Mouse (Mus musculus): ENCODE results near the gene Coq7. TPM values are rescaled to one million over a fixed set of nuclear protein-coding genes. Genes with fewer than 3 reads are reported as not detected.

The Coq7 gene
- polyA plus RNA-seq, 1 experiment from 2014 or later, result 71.6 TPM

DNA sequence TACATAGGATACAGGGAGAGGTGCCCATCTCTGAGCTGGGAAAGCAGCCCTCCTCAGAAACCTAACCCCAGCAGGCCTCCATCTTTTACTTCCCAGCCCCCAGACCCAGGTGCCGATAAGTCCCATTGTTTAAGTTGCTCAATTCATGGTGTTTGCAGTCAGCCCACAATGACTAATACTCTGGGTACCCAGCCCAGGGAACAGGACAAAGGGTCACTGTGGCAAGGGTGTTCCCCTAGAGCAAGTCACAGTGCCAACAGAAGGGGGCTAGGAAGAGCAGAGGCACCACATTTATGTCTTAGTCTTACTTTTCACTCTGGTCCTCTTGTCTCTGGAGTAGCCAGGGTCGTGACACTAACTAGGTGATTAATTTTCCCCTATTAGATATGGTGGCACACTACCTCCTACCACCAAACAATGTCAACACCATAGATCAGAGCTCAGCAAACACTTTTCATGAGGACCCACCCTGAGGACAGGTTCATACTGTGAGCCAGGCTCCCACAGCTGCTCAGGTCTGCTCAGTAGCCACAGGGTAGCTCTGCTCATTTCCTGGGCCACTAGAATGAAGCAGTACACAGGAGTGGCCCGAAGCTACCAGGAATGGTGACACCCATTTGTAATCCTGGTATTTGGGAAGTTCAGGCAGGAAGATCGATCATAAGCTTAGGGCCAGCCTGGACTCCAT, 38.1 kb downstream of the Coq7 start:
- Histone ChIP-seq H3K9ac (no peak overlapping the region), H3K4me1 (peaks cover 18% of the 10 kb centered on the region), H3K4me3 (no peak overlapping the region), H3K9me3 (peaks cover 5% of the 10 kb centered on the region; the same call in 1 of the 2 replicates), H3K27ac (no peak overlapping the region), H3K36me3 (peaks cover 6% of the 10 kb centered on the region), H3K4me2 (no peak overlapping the region), H3K27me3 (peaks cover 5% of the 10 kb centered on the region)
- ATAC-seq (ENCODE audit: insufficient number of reproducible peaks, low FRiP score, low TSS enrichment, low read depth), result no peak
- 76% methylated on average over 4 of the region's 4 CpGs for WGBS

DNA sequence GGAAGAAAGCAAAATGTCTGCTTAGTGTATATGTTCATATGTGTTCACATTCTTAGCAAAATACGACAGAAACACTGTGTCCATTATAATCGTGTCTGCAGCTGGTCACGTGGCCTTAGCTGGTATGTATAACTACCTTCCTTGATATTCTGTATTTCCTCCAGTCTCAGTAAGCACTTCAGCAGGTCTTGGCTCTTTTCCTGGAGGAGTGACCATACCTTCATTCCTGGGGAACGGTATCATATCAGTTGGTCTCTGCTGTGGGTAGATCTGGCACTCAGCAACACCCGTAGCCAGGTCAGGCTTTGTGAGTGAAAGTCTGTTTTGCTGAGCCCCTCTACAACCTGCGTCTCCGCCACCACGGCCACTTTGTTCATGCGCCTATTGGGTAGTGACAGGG, 39.3 kb downstream of the Coq7 start:
- no peak overlapping the region for H3K4me2 ChIP-seq
- H3K27ac ChIP-seq, result no peak overlapping the region
- H3K9ac ChIP-seq, result no peak overlapping the region
- no peak for ATAC-seq (ENCODE audit: insufficient number of reproducible peaks, low FRiP score, low TSS enrichment, low read depth)
- peaks cover 5% of the 10 kb centered on the region; the same call in 1 of the 2 replicates for H3K9me3 ChIP-seq
- H3K36me3 ChIP-seq, result peaks cover 15% of the 10 kb centered on the region
- no peak overlapping the region for H3K4me3 ChIP-seq
- H3K27me3 ChIP-seq, result peaks cover 7% of the 10 kb centered on the region
- peaks cover 25% of the 10 kb centered on the region for H3K4me1 ChIP-seq
- 81% methylated on average over 9 of the region's 9 CpGs for WGBS

DNA sequence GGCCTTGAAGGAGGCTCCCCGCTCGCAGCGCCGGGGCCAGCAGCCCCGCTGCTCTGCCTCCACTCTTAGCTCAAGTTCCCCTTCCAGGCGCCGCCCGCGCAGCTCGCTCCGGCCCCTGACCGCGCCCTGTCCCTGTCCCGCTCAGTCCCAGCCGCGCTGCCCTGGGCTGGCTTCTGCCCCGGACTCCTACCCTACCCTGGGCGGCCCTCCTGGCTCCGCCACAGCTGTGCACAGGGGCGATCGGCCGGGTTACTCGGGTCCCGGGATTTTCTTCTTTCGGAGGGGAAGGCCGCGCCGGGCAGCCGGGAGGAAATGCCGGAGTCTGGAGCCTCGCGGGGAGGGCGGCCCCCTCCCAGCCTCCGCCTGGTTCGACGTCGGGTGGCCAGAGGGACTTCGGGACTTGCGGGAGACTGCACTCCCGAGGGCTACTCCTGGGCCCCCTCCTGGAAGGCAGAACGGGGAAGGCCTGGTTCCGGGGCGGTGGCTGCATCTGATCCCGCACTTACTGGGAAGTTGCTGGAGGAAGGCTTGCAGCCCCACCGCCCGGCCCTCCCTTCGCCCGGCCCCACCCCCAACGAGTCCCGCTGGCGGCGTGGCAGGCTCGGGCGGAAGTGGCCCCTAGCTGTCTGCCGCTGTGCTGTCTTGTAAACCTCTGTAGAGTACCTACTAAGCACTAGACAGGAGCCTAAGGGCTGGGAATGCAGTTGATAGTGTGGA, 41.6 kb downstream of the Coq7 start, which contains the start of gene Itpripl2:
TSS of gene Itpripl2 (minus strand) at position 545 of the 717 bp plus-strand sequence.
- Histone ChIP-seq H3K27me3 (peaks cover 7% of the 10 kb centered on the region), H3K9me3 (no peaks in the 10 kb centered on the region), H3K4me3 (peak within 1 kb of the TSS; percentile 75), H3K9ac (peak within 1 kb of the TSS; percentile 90), H3K4me2 (peak within 1 kb of the TSS; percentile 86), H3K27ac (peak within 1 kb of the TSS; percentile 89), H3K36me3 (peaks cover 18% of the 10 kb centered on the region), H3K4me1 (peaks cover 43% of the 10 kb centered on the region)
- WGBS, result under 1% methylated on average over 54 of the region's 55 CpGs
- peak; percentile 80 for ATAC-seq (ENCODE audit: insufficient number of reproducible peaks, low FRiP score, low TSS enrichment, low read depth)

GRCm38 (mm10) chr7:118490666-118491430, 42.3 kb downstream of the Coq7 start:
- peaks cover 43% of the 10 kb centered on the region for H3K4me1 ChIP-seq
- H3K9ac ChIP-seq, result peak overlapping the region; percentile 90
- peaks cover 7% of the 10 kb centered on the region for H3K27me3 ChIP-seq
- H3K4me2 ChIP-seq, result peak overlapping the region; percentile 86
- peak overlapping the region; percentile 89 for H3K27ac ChIP-seq
- WGBS, result 4% methylated on average over 67 of the region's 67 CpGs
- H3K4me3 ChIP-seq, result peak overlapping the region; percentile 75
- H3K9me3 ChIP-seq, result no peaks in the 10 kb centered on the region
- peak; percentile 38; the same call in 1 of the 2 replicates for ATAC-seq (ENCODE audit: insufficient number of reproducible peaks, low FRiP score, low TSS enrichment, low read depth)
- peaks cover 21% of the 10 kb centered on the region for H3K36me3 ChIP-seq

GRCm38 (mm10) chr7:118489706-118490665, 43.2 kb downstream of the Coq7 start:
- Histone ChIP-seq H3K9me3 (no peaks in the 10 kb centered on the region), H3K9ac (peak overlapping the region; percentile 90; the same call in 1 of the 2 replicates), H3K36me3 (peaks cover 30% of the 10 kb centered on the region), H3K4me2 (peak overlapping the region; percentile 86), H3K27me3 (peaks cover 7% of the 10 kb centered on the region), H3K27ac (no peak overlapping the region), H3K4me3 (peak overlapping the region; percentile 75), H3K4me1 (peaks cover 43% of the 10 kb centered on the region)
- 41% methylated on average over 57 of the region's 57 CpGs for WGBS
- no peak for ATAC-seq (ENCODE audit: insufficient number of reproducible peaks, low FRiP score, low TSS enrichment, low read depth)

DNA sequence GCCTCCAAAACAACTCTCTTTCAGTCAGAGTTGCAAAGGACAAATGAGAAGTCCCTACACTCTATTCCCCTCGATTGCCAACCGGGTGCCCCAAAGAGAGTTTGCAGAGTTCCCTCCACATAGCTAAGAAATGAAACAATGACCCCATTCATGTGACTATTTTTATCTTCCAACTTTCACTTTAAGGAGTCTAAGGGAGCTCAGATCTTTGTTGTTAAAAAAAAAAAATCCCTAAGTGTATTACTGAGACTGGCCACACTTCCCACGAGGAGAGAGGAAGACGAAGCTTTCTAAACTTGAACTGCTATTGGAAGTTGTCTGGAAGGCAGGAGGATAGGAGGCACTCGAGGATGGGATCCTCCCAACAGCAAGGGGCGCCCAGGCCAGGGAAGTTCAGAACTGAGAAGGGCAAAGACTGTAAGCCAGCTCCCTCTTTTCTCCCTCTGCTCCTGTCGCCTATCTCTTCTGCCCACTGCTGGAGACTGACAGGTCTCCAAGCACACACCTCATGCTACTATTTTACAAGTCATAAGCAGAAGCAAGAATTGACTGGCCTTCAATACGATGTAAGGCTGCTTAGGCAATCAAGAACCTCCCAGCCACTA, 45.0 kb downstream of the Coq7 start:
- Histone ChIP-seq H3K27ac (no peak overlapping the region; the same call in 1 of the 2 replicates), H3K4me3 (peak overlapping the region; percentile 7), H3K4me1 (peaks cover 43% of the 10 kb centered on the region), H3K9me3 (no peaks in the 10 kb centered on the region), H3K27me3 (peaks cover 7% of the 10 kb centered on the region), H3K4me2 (peak overlapping the region; percentile 32), H3K9ac (no peak overlapping the region), H3K36me3 (peaks cover 33% of the 10 kb centered on the region)
- WGBS, result 33% methylated on average over 8 of the region's 8 CpGs
- no peak for ATAC-seq (ENCODE audit: insufficient number of reproducible peaks, low FRiP score, low TSS enrichment, low read depth)

DNA sequence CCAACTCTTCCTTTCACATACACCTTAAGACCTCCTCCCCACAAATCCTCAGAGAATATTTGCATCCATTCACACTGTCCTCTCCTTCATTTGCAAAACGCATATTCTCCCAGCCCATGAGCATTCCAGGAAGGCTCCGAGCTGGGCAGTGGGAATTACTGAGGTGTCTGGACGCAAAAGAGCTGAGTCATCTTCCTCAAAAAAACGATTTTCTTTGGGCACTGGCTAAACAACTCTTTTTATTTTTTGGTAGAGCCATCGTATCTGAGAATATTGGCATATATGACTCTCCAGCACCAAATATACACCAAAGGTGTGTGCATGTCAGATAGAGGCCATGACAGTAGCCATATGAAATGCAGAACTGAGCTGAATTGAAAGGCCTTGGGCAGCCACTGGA, 46.2 kb downstream of the Coq7 start:
- peaks cover 39% of the 10 kb centered on the region for H3K4me1 ChIP-seq
- 64% methylated on average over 5 of the region's 5 CpGs for WGBS
- H3K9ac ChIP-seq, result no peak overlapping the region
- no peak for ATAC-seq (ENCODE audit: insufficient number of reproducible peaks, low FRiP score, low TSS enrichment, low read depth)
- no peak overlapping the region for H3K27ac ChIP-seq
- no peak overlapping the region for H3K4me3 ChIP-seq
- no peaks in the 10 kb centered on the region for H3K9me3 ChIP-seq
- H3K4me2 ChIP-seq, result no peak overlapping the region
- H3K36me3 ChIP-seq, result peaks cover 35% of the 10 kb centered on the region
- H3K27me3 ChIP-seq, result peaks cover 7% of the 10 kb centered on the region

- H3K36me3 ChIP-seq, result peaks cover 21% of the 10 kb centered on the region; the same call in 1 of the 2 replicates
- 76% methylated on average over 1 of the region's 1 CpGs for WGBS
- H3K27me3 ChIP-seq, result no peaks in the 10 kb centered on the region
- H3K4me2 ChIP-seq, result no peak overlapping the region
- no peak overlapping the region for H3K9ac ChIP-seq
- H3K9me3 ChIP-seq, result no peaks in the 10 kb centered on the region
- no peak for ATAC-seq (ENCODE audit: insufficient number of reproducible peaks, low FRiP score, low TSS enrichment, low read depth)
- H3K27ac ChIP-seq, result no peak overlapping the region
- peaks cover 25% of the 10 kb centered on the region for H3K4me1 ChIP-seq
- no peak overlapping the region for H3K4me3 ChIP-seq
These were observed 49.2 kb downstream of the Coq7 start for GRCm38 (mm10) chr7:118483996-118484395.

GRCm38 (mm10) chr7:118482001-118482400, 51.2 kb downstream of the Coq7 start:
- Histone ChIP-seq H3K36me3 (peaks cover 17% of the 10 kb centered on the region; the same call in 1 of the 2 replicates), H3K27ac (no peak overlapping the region), H3K4me2 (no peak overlapping the region), H3K27me3 (no peaks in the 10 kb centered on the region), H3K4me3 (no peak overlapping the region), H3K9me3 (no peaks in the 10 kb centered on the region), H3K4me1 (peaks cover 12% of the 10 kb centered on the region), H3K9ac (no peak overlapping the region)
- ATAC-seq (ENCODE audit: insufficient number of reproducible peaks, low FRiP score, low TSS enrichment, low read depth), result no peak
- 90% methylated on average over 2 of the region's 2 CpGs for WGBS

- H3K4me1 ChIP-seq, result peaks cover 9% of the 10 kb centered on the region
- H3K36me3 ChIP-seq, result peaks cover 17% of the 10 kb centered on the region; the same call in 1 of the 2 replicates
- H3K27me3 ChIP-seq, result no peaks in the 10 kb centered on the region
- 76% methylated on average over 10 of the region's 10 CpGs for WGBS
- no peak overlapping the region for H3K27ac ChIP-seq
- no peak overlapping the region for H3K9ac ChIP-seq
- no peaks in the 10 kb centered on the region for H3K9me3 ChIP-seq
- ATAC-seq (ENCODE audit: insufficient number of reproducible peaks, low FRiP score, low TSS enrichment, low read depth), result no peak
- no peak overlapping the region for H3K4me3 ChIP-seq
- H3K4me2 ChIP-seq, result no peak overlapping the region
These were observed 51.9 kb downstream of the Coq7 start for GRCm38 (mm10) chr7:118481047-118481810.

Measured in limb, embryonic 15.5 days (tissue).